Mouse (Mus musculus): ENCODE results near the gene Atp10a. TPM values are rescaled to one million over a fixed set of nuclear protein-coding genes. Genes with fewer than 3 reads are reported as not detected.

Gene Atp10a
- polyA plus RNA-seq, 1 experiment from 2014 or later: 1.5 TPM

DNA sequence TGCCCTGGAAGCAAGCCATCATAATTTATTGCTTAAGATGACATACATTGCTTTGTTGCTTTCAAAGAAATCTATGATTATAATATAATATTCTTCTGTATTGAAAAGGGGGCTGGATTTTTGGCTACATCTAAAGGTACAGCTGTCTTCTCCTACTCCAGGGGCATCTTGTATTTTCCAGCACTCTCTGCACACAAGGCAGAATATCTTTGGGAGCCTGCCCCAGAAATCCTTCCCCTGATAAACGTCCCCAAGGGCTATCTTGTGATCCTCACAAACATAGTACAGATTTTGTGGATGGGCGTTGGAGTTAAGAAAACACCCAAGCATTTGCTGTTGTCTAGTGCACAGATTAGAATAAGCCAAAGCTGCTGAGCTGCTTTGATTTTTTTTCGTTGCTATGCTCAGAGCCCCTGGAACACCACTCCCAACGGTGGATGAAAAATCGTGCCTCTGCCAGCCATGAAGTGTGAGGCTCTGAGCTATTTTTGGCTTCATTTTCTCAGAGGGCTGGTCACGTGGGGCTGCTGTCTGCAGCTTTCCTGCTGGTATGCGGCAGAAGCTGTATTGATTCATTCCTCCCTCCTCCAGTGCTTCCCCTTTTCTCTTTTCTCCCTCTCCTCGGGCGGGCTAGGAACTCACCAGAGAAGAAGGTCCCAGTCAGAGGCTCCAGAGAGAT, 187.9 kb downstream of the Atp10a start:
- WGBS (ENCODE audit: insufficient replicate concordance): 2% methylated on average over 9 of the region's 9 CpGs
- Histone ChIP-seq H3K4me3 (ENCODE audit: low read depth, low read length) (no peak overlapping the region), H3K36me3 (ENCODE audit: control insufficient read depth, insufficient read depth, low read length) (no peaks in the 10 kb centered on the region), H3K4me2 (peak overlapping the region; percentile 53), H3K9ac (ENCODE audit: low read depth, low read length) (peak overlapping the region; percentile 44; the same call in 1 of the 2 replicates), H3K27me3 (ENCODE audit: control insufficient read depth, insufficient read depth, low read length) (no peaks in the 10 kb centered on the region), H3K4me1 (ENCODE audit: control insufficient read depth, insufficient read depth, low read length) (peaks cover 27% of the 10 kb centered on the region), H3K9me3 (replicated peaks; ENCODE audit: control insufficient read depth, low read length) (no peaks in the 10 kb centered on the region), H3K27ac (ENCODE audit: low read depth, low read length) (peak overlapping the region; percentile 97)
- ATAC-seq (replicated peaks; ENCODE audit: insufficient number of reproducible peaks, low FRiP score, low TSS enrichment): peak; percentile 87

DNA sequence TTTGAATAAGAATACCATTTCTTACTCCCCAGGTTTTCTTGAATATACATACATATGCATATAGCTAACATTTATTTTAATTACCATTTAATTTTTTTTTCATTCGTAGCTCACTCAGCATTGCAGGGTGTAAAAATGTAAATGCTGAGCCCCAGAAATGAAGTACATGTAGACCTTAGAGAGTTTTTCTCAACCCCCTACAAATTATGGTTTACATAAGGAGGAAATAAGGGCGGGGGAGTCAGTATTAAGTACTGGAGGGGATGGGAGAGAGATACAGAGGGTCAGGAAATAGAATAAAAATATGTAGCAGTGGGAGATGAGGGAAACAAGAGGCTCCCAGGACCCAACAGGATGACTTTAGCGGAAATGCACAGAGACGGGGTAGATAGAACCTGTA, 188.5 kb downstream of the Atp10a start:
- H3K27ac ChIP-seq (ENCODE audit: low read depth, low read length): peak overlapping the region; percentile 97
- peak; percentile 23; the same call in 1 of the 2 replicates for ATAC-seq (replicated peaks; ENCODE audit: insufficient number of reproducible peaks, low FRiP score, low TSS enrichment)
- no peak overlapping the region for H3K4me3 ChIP-seq (ENCODE audit: low read depth, low read length)
- no peaks in the 10 kb centered on the region for H3K9me3 ChIP-seq (replicated peaks; ENCODE audit: control insufficient read depth, low read length)
- H3K36me3 ChIP-seq (ENCODE audit: control insufficient read depth, insufficient read depth, low read length): no peaks in the 10 kb centered on the region
- 34% methylated on average over 4 of the region's 4 CpGs for WGBS (ENCODE audit: insufficient replicate concordance)
- no peak overlapping the region for H3K9ac ChIP-seq (ENCODE audit: low read depth, low read length)
- peak overlapping the region; percentile 37 for H3K4me2 ChIP-seq
- H3K27me3 ChIP-seq (ENCODE audit: control insufficient read depth, insufficient read depth, low read length): no peaks in the 10 kb centered on the region
- H3K4me1 ChIP-seq (ENCODE audit: control insufficient read depth, insufficient read depth, low read length): peaks cover 27% of the 10 kb centered on the region

DNA sequence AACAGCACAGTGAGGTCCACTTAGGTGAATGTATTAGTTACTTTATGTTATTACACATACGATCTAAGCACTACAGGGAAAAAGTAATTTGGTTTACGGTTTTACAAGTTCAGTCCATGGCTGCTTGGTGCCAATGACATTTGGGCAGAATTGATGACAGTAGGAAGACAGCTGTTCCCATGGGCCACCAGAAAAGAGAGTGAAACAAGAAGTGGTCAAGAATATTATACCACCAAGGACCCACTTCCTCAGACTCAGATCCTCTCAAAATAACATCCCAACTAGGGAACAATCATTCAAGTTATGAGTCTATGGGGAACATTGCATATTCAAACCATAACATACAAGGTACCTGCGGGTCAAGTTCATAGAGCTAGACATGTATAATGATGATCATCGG, 203.0 kb downstream of the Atp10a start:
- 88% methylated on average over 4 of the region's 4 CpGs for WGBS (ENCODE audit: insufficient replicate concordance)

DNA sequence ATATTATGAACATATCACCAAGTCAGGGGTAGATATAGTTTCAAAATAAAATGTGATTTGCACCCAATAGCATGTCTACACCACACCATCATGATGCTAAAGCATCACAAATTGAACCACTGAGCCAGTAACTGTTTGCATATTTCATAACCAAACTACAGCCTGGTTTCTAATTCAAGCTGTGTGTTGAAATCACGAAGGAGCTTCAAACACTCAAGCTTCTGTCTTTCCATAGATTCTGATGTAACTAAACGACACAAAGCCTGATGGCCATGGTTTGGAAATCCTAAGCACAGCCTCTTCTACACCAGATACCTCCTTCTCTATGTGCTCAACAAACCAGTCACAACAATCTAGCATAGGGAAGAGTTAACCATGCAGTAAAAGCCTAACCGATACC, 207.2 kb downstream of the Atp10a start:
- H3K4me2 ChIP-seq: no peak overlapping the region
- no peaks in the 10 kb centered on the region for H3K4me1 ChIP-seq (ENCODE audit: control insufficient read depth, insufficient read depth, low read length)
- no peak overlapping the region for H3K27ac ChIP-seq (ENCODE audit: low read depth, low read length)
- WGBS (ENCODE audit: insufficient replicate concordance): 83% methylated on average over 3 of the region's 3 CpGs
- ATAC-seq (replicated peaks; ENCODE audit: insufficient number of reproducible peaks, low FRiP score, low TSS enrichment): no peak
- no peak overlapping the region for H3K9ac ChIP-seq (ENCODE audit: low read depth, low read length)
- no peak overlapping the region for H3K4me3 ChIP-seq (ENCODE audit: low read depth, low read length)
- H3K27me3 ChIP-seq (ENCODE audit: control insufficient read depth, insufficient read depth, low read length): no peaks in the 10 kb centered on the region
- no peaks in the 10 kb centered on the region for H3K9me3 ChIP-seq (replicated peaks; ENCODE audit: control insufficient read depth, low read length)
- H3K36me3 ChIP-seq (ENCODE audit: control insufficient read depth, insufficient read depth, low read length): no peaks in the 10 kb centered on the region

More for the DNA sequence above, 203.0 kb downstream of the Atp10a start:
- Histone ChIP-seq H3K9me3 (replicated peaks; ENCODE audit: control insufficient read depth, low read length) (no peaks in the 10 kb centered on the region), H3K36me3 (ENCODE audit: control insufficient read depth, insufficient read depth, low read length) (no peaks in the 10 kb centered on the region), H3K4me1 (ENCODE audit: control insufficient read depth, insufficient read depth, low read length) (no peaks in the 10 kb centered on the region), H3K9ac (ENCODE audit: low read depth, low read length) (no peak overlapping the region), H3K27me3 (ENCODE audit: control insufficient read depth, insufficient read depth, low read length) (no peaks in the 10 kb centered on the region), H3K4me3 (ENCODE audit: low read depth, low read length) (no peak overlapping the region), H3K27ac (ENCODE audit: low read depth, low read length) (no peak overlapping the region), H3K4me2 (no peak overlapping the region)
- ATAC-seq (replicated peaks; ENCODE audit: insufficient number of reproducible peaks, low FRiP score, low TSS enrichment): no peak

DNA sequence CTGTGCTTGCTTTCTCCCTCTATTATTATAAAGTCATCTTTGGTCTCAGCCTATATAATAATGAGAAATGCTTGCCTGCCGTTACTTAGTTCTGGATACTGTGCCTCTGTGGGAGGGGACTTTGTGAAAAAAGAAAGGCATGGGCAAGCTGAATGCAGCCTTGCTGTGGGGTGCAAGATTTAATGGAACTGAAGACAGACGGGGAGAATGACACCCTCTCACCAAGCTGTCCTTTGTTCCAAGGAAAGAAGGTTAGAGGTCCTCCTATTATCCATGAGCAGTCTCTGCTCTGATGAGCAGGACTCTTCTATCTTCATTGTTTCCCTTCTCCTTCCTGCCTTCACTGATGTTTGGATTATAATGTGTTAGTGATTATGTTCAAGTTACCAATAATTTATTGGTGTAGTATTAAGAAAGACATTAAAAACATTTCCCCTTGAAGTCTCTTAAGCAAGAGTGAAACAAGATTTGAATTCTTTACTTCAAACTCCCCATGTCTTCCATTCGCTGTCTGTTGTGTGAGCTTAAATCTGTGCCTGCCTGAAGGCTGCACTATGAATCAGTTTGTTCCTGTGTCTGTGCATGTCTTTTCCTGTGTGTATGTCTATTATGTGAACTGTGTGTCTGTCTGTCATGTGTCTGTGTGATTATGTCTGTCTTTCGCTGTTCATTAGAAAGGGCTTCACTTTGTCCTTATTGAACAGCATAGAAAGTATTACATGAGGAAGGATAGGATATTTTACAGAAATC, 211.1 kb downstream of the Atp10a start:
- no peaks in the 10 kb centered on the region for H3K9me3 ChIP-seq (replicated peaks; ENCODE audit: control insufficient read depth, low read length)
- ATAC-seq (replicated peaks; ENCODE audit: insufficient number of reproducible peaks, low FRiP score, low TSS enrichment): no peak
- no peaks in the 10 kb centered on the region for H3K36me3 ChIP-seq (ENCODE audit: control insufficient read depth, insufficient read depth, low read length)
- H3K9ac ChIP-seq (ENCODE audit: low read depth, low read length): no peak overlapping the region
- WGBS (ENCODE audit: insufficient replicate concordance): 69% methylated on average over 4 of the region's 4 CpGs
- H3K4me1 ChIP-seq (ENCODE audit: control insufficient read depth, insufficient read depth, low read length): no peaks in the 10 kb centered on the region
- H3K27me3 ChIP-seq (ENCODE audit: control insufficient read depth, insufficient read depth, low read length): no peaks in the 10 kb centered on the region
- H3K27ac ChIP-seq (ENCODE audit: low read depth, low read length): no peak overlapping the region
- H3K4me3 ChIP-seq (ENCODE audit: low read depth, low read length): no peak overlapping the region
- no peak overlapping the region for H3K4me2 ChIP-seq

DNA sequence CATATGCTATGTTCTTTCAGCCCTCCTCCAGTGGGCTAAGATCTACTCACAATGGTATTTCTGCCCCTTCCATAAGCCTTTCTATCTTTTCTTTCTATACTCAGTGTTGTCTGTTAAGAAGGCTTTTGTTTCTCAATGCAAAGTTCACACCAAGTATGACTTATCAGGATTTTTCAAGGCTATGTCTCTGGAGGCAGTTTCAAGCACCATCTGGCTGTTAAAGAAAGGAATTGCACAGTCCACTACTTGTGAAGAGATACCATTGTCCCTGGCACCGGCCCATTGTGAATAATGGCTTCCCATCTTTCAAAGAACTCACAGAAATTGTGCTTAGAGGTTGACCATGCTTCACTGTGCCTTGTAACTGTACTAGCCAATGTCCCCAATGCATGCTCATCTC, 214.7 kb downstream of the Atp10a start:
- H3K9me3 ChIP-seq (replicated peaks; ENCODE audit: control insufficient read depth, low read length): no peaks in the 10 kb centered on the region
- no peak overlapping the region for H3K4me2 ChIP-seq
- H3K27me3 ChIP-seq (ENCODE audit: control insufficient read depth, insufficient read depth, low read length): no peaks in the 10 kb centered on the region
- H3K36me3 ChIP-seq (ENCODE audit: control insufficient read depth, insufficient read depth, low read length): no peaks in the 10 kb centered on the region
- no peak overlapping the region for H3K9ac ChIP-seq (ENCODE audit: low read depth, low read length)
- no peak overlapping the region for H3K27ac ChIP-seq (ENCODE audit: low read depth, low read length)
- H3K4me3 ChIP-seq (ENCODE audit: low read depth, low read length): no peak overlapping the region
- no peak for ATAC-seq (replicated peaks; ENCODE audit: insufficient number of reproducible peaks, low FRiP score, low TSS enrichment)
- WGBS (ENCODE audit: insufficient replicate concordance): 55% methylated on average over 1 of the region's 1 CpGs
- H3K4me1 ChIP-seq (ENCODE audit: control insufficient read depth, insufficient read depth, low read length): no peaks in the 10 kb centered on the region

DNA sequence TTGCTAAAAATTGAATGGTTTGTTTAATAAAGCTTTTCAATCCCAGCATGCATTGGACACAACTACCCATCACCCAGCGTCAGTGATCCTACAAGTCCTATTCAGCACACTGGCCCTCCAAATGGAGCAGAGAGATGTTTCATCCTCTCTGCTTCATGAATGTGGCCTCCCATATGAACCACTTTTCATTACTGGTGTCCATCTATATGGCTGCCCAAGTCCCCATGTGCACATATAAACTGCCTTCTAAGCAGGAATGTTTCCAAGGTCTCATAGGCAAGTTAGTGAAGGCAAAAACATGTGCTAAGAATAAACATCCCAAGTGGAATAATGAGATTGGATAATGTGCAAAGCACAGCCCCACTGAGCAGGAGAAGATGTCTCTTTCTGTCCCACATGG, 217.7 kb downstream of the Atp10a start:
- Histone ChIP-seq H3K9ac (ENCODE audit: low read depth, low read length) (no peak overlapping the region), H3K4me3 (ENCODE audit: low read depth, low read length) (no peak overlapping the region), H3K27ac (ENCODE audit: low read depth, low read length) (no peak overlapping the region), H3K4me2 (no peak overlapping the region), H3K36me3 (ENCODE audit: control insufficient read depth, insufficient read depth, low read length) (no peaks in the 10 kb centered on the region), H3K4me1 (ENCODE audit: control insufficient read depth, insufficient read depth, low read length) (no peaks in the 10 kb centered on the region), H3K9me3 (replicated peaks; ENCODE audit: control insufficient read depth, low read length) (no peaks in the 10 kb centered on the region), H3K27me3 (ENCODE audit: control insufficient read depth, insufficient read depth, low read length) (no peaks in the 10 kb centered on the region)
- WGBS (ENCODE audit: insufficient replicate concordance): 86% methylated on average over 1 of the region's 1 CpGs
- no peak for ATAC-seq (replicated peaks; ENCODE audit: insufficient number of reproducible peaks, low FRiP score, low TSS enrichment)
